Mouse (Mus musculus) embryonic facial prominence, embryonic 13.5 days (tissue): ENCODE measurements around the gene Rbm33. TPM values are rescaled to one million over a fixed set of nuclear protein-coding genes. Genes with fewer than 3 reads are reported as not detected.

Experiments used
- ATAC-seq: fragments of 200-750 bp; cut with Nextera tagmentation; 2 replicates; pipeline ENCODE4 v1.8.0; 2017; ENCODE audit warnings: low read depth; ENCODE audit not compliant: insufficient number of reproducible peaks, insufficient read depth, low FRiP score, low TSS enrichment
- H3K27ac ChIP-seq: fragments of 300-500 bp; sonication (generic); 2 replicates; pipeline ENCODE4 v1.5.1; 2015; ENCODE audit warnings: moderate library complexity, mild to moderate bottlenecking, inconsistent platforms
- H3K27me3 ChIP-seq: fragments of 300-500 bp; sonication (generic); 2 replicates; pipeline ENCODE4 v1.6.1; 2015; ENCODE audit warnings: mild to moderate bottlenecking, inconsistent platforms
- H3K36me3 ChIP-seq: fragments of 300-500 bp; sonication (generic); 2 replicates; pipeline ENCODE4 v1.6.1; 2015; ENCODE audit warnings: mild to moderate bottlenecking, inconsistent platforms
- H3K4me1 ChIP-seq: fragments of 300-500 bp; sonication (generic); 2 replicates; pipeline ENCODE4 v1.6.1; 2015; ENCODE audit warnings: inconsistent platforms
- H3K4me2 ChIP-seq: fragments of 300-500 bp; sonication (generic); 2 replicates; pipeline ENCODE4 v1.6.1; 2015; ENCODE audit warnings: moderate library complexity, mild to moderate bottlenecking, inconsistent platforms
- H3K4me3 ChIP-seq: fragments of 300-500 bp; sonication (generic); 2 replicates; pipeline ENCODE4 v1.5.1; 2015; ENCODE audit warnings: mild to moderate bottlenecking, inconsistent platforms
- H3K9ac ChIP-seq: fragments of 300-500 bp; sonication (generic); 2 replicates; pipeline ENCODE4 v1.6.1; 2015; ENCODE audit warnings: mild to moderate bottlenecking, inconsistent platforms
- H3K9me3 ChIP-seq: fragments of 300-500 bp; sonication (generic); 2 replicates; pipeline ENCODE4 v1.6.1; 2016; ENCODE audit warnings: inconsistent platforms
- WGBS: fragments of 180-500 bp; shearing (Covaris S2); methylation state at CpG from one replicate; pipeline ENCODE4 v1.1.7; 2015; ENCODE audit warnings: mixed read lengths; 5-methylcytosine and 5-hydroxymethylcytosine counted together
- polyA plus RNA-seq: library from polyadenylated mRNA; unstranded; fragments of >200 nt; fragmentation: Nextera tagmentation; extraction: Ambion mirVana; gene quantifications from 2 replicates; pipeline ENCODE4 v1.2.1, GENCODE M21; 2015

Gene Rbm33
- polyA plus RNA-seq, 1 experiment from 2014 or later = 15.2 TPM

- H3K27me3 ChIP-seq = peaks cover 100% of the 10 kb centered on the region
- H3K4me3 ChIP-seq = peak overlapping the region; percentile 56
- ATAC-seq = no peak
- H3K4me2 ChIP-seq = peak overlapping the region; percentile 95
- no peak overlapping the region for H3K27ac ChIP-seq
- WGBS = under 1% methylated on average over 15 of the region's 15 CpGs
- H3K4me1 ChIP-seq = peaks cover 32% of the 10 kb centered on the region
- no peaks in the 10 kb centered on the region for H3K9me3 ChIP-seq
- H3K36me3 ChIP-seq = no peaks in the 10 kb centered on the region
- H3K9ac ChIP-seq = no peak overlapping the region
Measured at GRCm38 (mm10) chr5:28466351-28466750, 149.4 kb downstream of the Rbm33 start.

GRCm38 (mm10) chr5:28466760-28467306 lies 149.9 kb downstream of the Rbm33 start, which contains the start of gene Shh:
Shh (minus strand) TSS chr5:28467256.
- Histone ChIP-seq H3K9ac (no peak within 1 kb of the TSS), H3K4me3 (peak within 1 kb of the TSS; percentile 56), H3K9me3 (no peaks in the 10 kb centered on the region), H3K36me3 (no peaks in the 10 kb centered on the region), H3K27me3 (peaks cover 96% of the 10 kb centered on the region), H3K4me2 (peak within 1 kb of the TSS; percentile 95), H3K4me1 (peaks cover 32% of the 10 kb centered on the region), H3K27ac (no peak within 1 kb of the TSS)
- ATAC-seq = no peak
- under 1% methylated on average over 31 of the region's 31 CpGs for WGBS

Other genes with a start within 250 kb of the Rbm33 start
- 45.2 and 45.9 TPM in 2 replicates for gene Insig1, start 245.8 kb upstream of the Rbm33 start, polyA plus RNA-seq
- gene En2, start 151.4 kb upstream of the Rbm33 start, polyA plus RNA-seq = not detected in 2 replicates
- gene Cnpy1, start 71.3 kb upstream of the Rbm33 start, polyA plus RNA-seq = 0.48 and 1.3 TPM in 2 replicates
- gene Shh, start 150.1 kb downstream of the Rbm33 start, polyA plus RNA-seq = 1.0 TPM in 2 replicates